Mouse (Mus musculus): ENCODE measurements around the gene Lhx1. TPM values are rescaled to one million over a fixed set of nuclear protein-coding genes. Genes with fewer than 3 reads are reported as not detected.
A peak's percentile ranks its signal among the peaks of the same experiment; 100 is the strongest.

The Lhx1 gene
- polyA plus RNA-seq, 1 experiment from 2014 or later: 46.3 TPM

- WGBS: under 1% methylated on average over 40 of the region's 40 CpGs
- Histone ChIP-seq H3K9me3 (ENCODE audit: control insufficient read depth, low read length) (no peaks in the 10 kb centered on the region), H3K4me3 (ENCODE audit: low read depth, low read length) (peak overlapping the region; percentile 53), H3K4me1 (ENCODE audit: control insufficient read depth, insufficient read depth, low read length) (peaks cover 13% of the 10 kb centered on the region), H3K9ac (ENCODE audit: low read length) (peak overlapping the region; percentile 66), H3K27ac (ENCODE audit: low read depth, low read length) (no peak overlapping the region), H3K4me2 (ENCODE audit: low read depth) (0 out of 2 replicates have a peak overlapping the region, but pooled peaks have one; percentile 0), H3K36me3 (ENCODE audit: control insufficient read depth, insufficient read depth, low read length) (no peaks in the 10 kb centered on the region), H3K27me3 (ENCODE audit: control insufficient read depth, insufficient read depth, low read length) (peaks cover 94% of the 10 kb centered on the region)
- DNase-seq (ENCODE audit: low spot score): no peak
- no peak for ATAC-seq (ENCODE audit: insufficient read depth, low FRiP score, low TSS enrichment)
These were observed 2.6 kb downstream of the Lhx1 start for GRCm38 (mm10) chr11:84522577-84523320.

- H3K9me3 ChIP-seq (ENCODE audit: control insufficient read depth, low read length): no peaks in the 10 kb centered on the region
- DNase-seq (ENCODE audit: low spot score) (no peak), ATAC-seq (ENCODE audit: insufficient read depth, low FRiP score, low TSS enrichment) (no peak)
- H3K9ac ChIP-seq (ENCODE audit: low read length): peak overlapping the region; percentile 8
- H3K4me3 ChIP-seq (ENCODE audit: low read depth, low read length): peak overlapping the region; percentile 53
- H3K4me1 ChIP-seq (ENCODE audit: control insufficient read depth, insufficient read depth, low read length): peaks cover 13% of the 10 kb centered on the region
- H3K27me3 ChIP-seq (ENCODE audit: control insufficient read depth, insufficient read depth, low read length): peaks cover 94% of the 10 kb centered on the region
- 5% methylated on average over 24 of the region's 24 CpGs for WGBS
- no peak overlapping the region for H3K27ac ChIP-seq (ENCODE audit: low read depth, low read length)
- peak overlapping the region; percentile 39 for H3K4me2 ChIP-seq (ENCODE audit: low read depth)
- H3K36me3 ChIP-seq (ENCODE audit: control insufficient read depth, insufficient read depth, low read length): no peaks in the 10 kb centered on the region
These were observed 3.5 kb downstream of the Lhx1 start for GRCm38 (mm10) chr11:84521751-84522299.

GRCm38 (mm10) chr11:84521071-84521390 lies 4.3 kb downstream of the Lhx1 start:
- Histone ChIP-seq H3K4me1 (ENCODE audit: control insufficient read depth, insufficient read depth, low read length) (peaks cover 10% of the 10 kb centered on the region), H3K9me3 (ENCODE audit: control insufficient read depth, low read length) (no peaks in the 10 kb centered on the region), H3K9ac (ENCODE audit: low read length) (peak overlapping the region; percentile 49), H3K27me3 (ENCODE audit: control insufficient read depth, insufficient read depth, low read length) (peaks cover 94% of the 10 kb centered on the region), H3K4me2 (ENCODE audit: low read depth) (peak overlapping the region; percentile 39), H3K36me3 (ENCODE audit: control insufficient read depth, insufficient read depth, low read length) (no peaks in the 10 kb centered on the region), H3K4me3 (ENCODE audit: low read depth, low read length) (peak overlapping the region; percentile 53), H3K27ac (ENCODE audit: low read depth, low read length) (no peak overlapping the region)
- ATAC-seq (ENCODE audit: insufficient read depth, low FRiP score, low TSS enrichment) (no peak), DNase-seq (ENCODE audit: low spot score) (no peak)
- 14% methylated on average over 3 of the region's 3 CpGs for WGBS

- Histone ChIP-seq H3K27ac (ENCODE audit: low read depth, low read length) (no peak overlapping the region), H3K27me3 (ENCODE audit: control insufficient read depth, insufficient read depth, low read length) (peaks cover 94% of the 10 kb centered on the region), H3K4me3 (ENCODE audit: low read depth, low read length) (peak overlapping the region; percentile 53), H3K9me3 (ENCODE audit: control insufficient read depth, low read length) (no peaks in the 10 kb centered on the region), H3K36me3 (ENCODE audit: control insufficient read depth, insufficient read depth, low read length) (no peaks in the 10 kb centered on the region), H3K4me1 (ENCODE audit: control insufficient read depth, insufficient read depth, low read length) (peaks cover 8% of the 10 kb centered on the region), H3K4me2 (ENCODE audit: low read depth) (peak overlapping the region; percentile 39), H3K9ac (ENCODE audit: low read length) (peak overlapping the region; percentile 51)
- ATAC-seq (ENCODE audit: insufficient read depth, low FRiP score, low TSS enrichment) (no peak), DNase-seq (ENCODE audit: low spot score) (no peak)
- under 1% methylated on average over 31 of the region's 31 CpGs for WGBS
These were observed 4.9 kb downstream of the Lhx1 start for GRCm38 (mm10) chr11:84520269-84521070.

GRCm38 (mm10) chr11:84519576-84520268 lies 5.6 kb downstream of the Lhx1 start:
- ATAC-seq (ENCODE audit: insufficient read depth, low FRiP score, low TSS enrichment) (no peak), DNase-seq (ENCODE audit: low spot score) (no peak)
- Histone ChIP-seq H3K4me1 (ENCODE audit: control insufficient read depth, insufficient read depth, low read length) (peaks cover 5% of the 10 kb centered on the region), H3K9me3 (ENCODE audit: control insufficient read depth, low read length) (no peaks in the 10 kb centered on the region), H3K9ac (ENCODE audit: low read length) (peak overlapping the region; percentile 51), H3K27ac (ENCODE audit: low read depth, low read length) (no peak overlapping the region), H3K27me3 (ENCODE audit: control insufficient read depth, insufficient read depth, low read length) (peaks cover 94% of the 10 kb centered on the region), H3K4me3 (ENCODE audit: low read depth, low read length) (peak overlapping the region; percentile 53), H3K36me3 (ENCODE audit: control insufficient read depth, insufficient read depth, low read length) (no peaks in the 10 kb centered on the region), H3K4me2 (ENCODE audit: low read depth) (peak overlapping the region; percentile 39)
- WGBS: 2% methylated on average over 34 of the region's 34 CpGs

- Histone ChIP-seq H3K4me1 (ENCODE audit: control insufficient read depth, insufficient read depth, low read length) (peaks cover 1% of the 10 kb centered on the region), H3K4me3 (ENCODE audit: low read depth, low read length) (peak overlapping the region; percentile 53)
- no peak for DNase-seq (ENCODE audit: low spot score)
These were observed 6.3 kb downstream of the Lhx1 start for GRCm38 (mm10) chr11:84519036-84519435.

GRCm38 (mm10) chr11:84518261-84518660 lies 7.1 kb downstream of the Lhx1 start:
- Histone ChIP-seq H3K27ac (ENCODE audit: low read depth, low read length) (no peak overlapping the region), H3K9me3 (ENCODE audit: control insufficient read depth, low read length) (no peaks in the 10 kb centered on the region), H3K4me3 (ENCODE audit: low read depth, low read length) (0 out of 2 replicates have a peak overlapping the region, but pooled peaks have one; percentile 12), H3K36me3 (ENCODE audit: control insufficient read depth, insufficient read depth, low read length) (no peaks in the 10 kb centered on the region), H3K4me1 (ENCODE audit: control insufficient read depth, insufficient read depth, low read length) (peaks cover 5% of the 10 kb centered on the region; the same call in 1 of the 2 replicates), H3K27me3 (ENCODE audit: control insufficient read depth, insufficient read depth, low read length) (peaks cover 84% of the 10 kb centered on the region), H3K4me2 (ENCODE audit: low read depth) (peak overlapping the region; percentile 39), H3K9ac (ENCODE audit: low read length) (no peak overlapping the region)
- DNase-seq (ENCODE audit: low spot score) (no peak), ATAC-seq (ENCODE audit: insufficient read depth, low FRiP score, low TSS enrichment) (no peak)
- WGBS: 24% methylated on average over 5 of the region's 5 CpGs

More at GRCm38 (mm10) chr11:84519036-84519435, 6.3 kb downstream of the Lhx1 start:
- Histone ChIP-seq H3K9me3 (ENCODE audit: control insufficient read depth, low read length) (no peaks in the 10 kb centered on the region), H3K27me3 (ENCODE audit: control insufficient read depth, insufficient read depth, low read length) (peaks cover 92% of the 10 kb centered on the region), H3K4me2 (ENCODE audit: low read depth) (peak overlapping the region; percentile 39), H3K9ac (ENCODE audit: low read length) (no peak overlapping the region), H3K27ac (ENCODE audit: low read depth, low read length) (no peak overlapping the region), H3K36me3 (ENCODE audit: control insufficient read depth, insufficient read depth, low read length) (no peaks in the 10 kb centered on the region)
- ATAC-seq (ENCODE audit: insufficient read depth, low FRiP score, low TSS enrichment): no peak
- WGBS: 6% methylated on average over 12 of the region's 12 CpGs

- Histone ChIP-seq H3K27ac (ENCODE audit: low read depth, low read length) (no peak overlapping the region), H3K4me2 (ENCODE audit: low read depth) (no peak overlapping the region; the same call in 1 of the 2 replicates), H3K4me1 (ENCODE audit: control insufficient read depth, insufficient read depth, low read length) (peaks cover 5% of the 10 kb centered on the region; the same call in 1 of the 2 replicates), H3K9ac (ENCODE audit: low read length) (0 out of 2 replicates have a peak overlapping the region, but pooled peaks have one; percentile 19), H3K27me3 (ENCODE audit: control insufficient read depth, insufficient read depth, low read length) (peaks cover 76% of the 10 kb centered on the region), H3K4me3 (ENCODE audit: low read depth, low read length) (no peak overlapping the region), H3K9me3 (ENCODE audit: control insufficient read depth, low read length) (no peaks in the 10 kb centered on the region), H3K36me3 (ENCODE audit: control insufficient read depth, insufficient read depth, low read length) (no peaks in the 10 kb centered on the region)
- DNase-seq (ENCODE audit: low spot score) (no peak), ATAC-seq (ENCODE audit: insufficient read depth, low FRiP score, low TSS enrichment) (no peak)
- WGBS: 10% methylated on average over 2 of the region's 2 CpGs
These were observed 7.9 kb downstream of the Lhx1 start for GRCm38 (mm10) chr11:84517431-84517830.

All from neural tube, embryonic 11.5 days (tissue).